Mouse (Mus musculus): ENCODE results near the gene Dok5.
A peak's percentile ranks its signal among the peaks of the same experiment; 100 is the strongest.

Dok5 gene

GRCm38 (mm10) chr2:170863201-170863600 lies 131.6 kb downstream of the Dok5 start:
- no peak for DNase-seq

DNA sequence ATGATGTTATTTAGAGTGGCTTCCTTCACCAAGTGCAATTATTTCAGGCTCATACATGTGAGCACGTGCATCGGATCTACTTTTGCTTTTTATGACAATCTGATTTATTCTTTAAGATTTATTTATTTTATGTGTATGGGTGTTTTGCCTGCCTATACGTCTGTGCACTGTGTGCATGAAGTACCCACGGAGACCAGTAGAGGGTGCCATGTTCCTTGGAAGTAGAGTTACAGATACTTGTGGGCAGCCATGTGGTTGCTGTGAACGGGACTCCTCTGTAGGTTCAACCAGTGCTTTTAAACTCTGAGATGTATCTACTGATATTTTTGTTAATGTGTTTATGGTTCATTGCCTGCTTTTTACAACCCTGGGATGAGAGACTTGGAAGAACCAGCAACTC lies 132.4 kb downstream of the Dok5 start:
- DNase-seq = peak in 1 of 2 experiments; percentile 68

DNA sequence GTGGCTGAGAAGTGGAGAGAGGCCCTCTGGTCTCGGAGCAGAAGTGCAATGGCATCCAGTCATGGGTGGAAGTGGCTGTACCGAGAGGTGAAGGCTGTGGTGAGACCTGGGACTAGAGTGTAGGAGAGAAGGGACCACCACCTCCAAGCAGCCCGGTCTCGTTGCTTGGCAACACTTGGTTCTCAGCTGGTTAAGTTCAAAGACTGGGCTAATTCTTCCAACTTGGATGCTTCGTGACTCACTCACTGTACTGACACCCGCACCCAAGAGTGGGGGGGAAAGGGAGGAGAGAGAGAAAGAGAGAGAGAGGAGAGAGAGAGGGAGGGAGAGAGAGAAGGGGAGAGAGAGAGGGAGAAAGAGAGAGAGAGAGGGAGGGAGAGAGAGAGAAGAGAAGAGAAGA lies 133.2 kb downstream of the Dok5 start:
- DNase-seq = no peak

GRCm38 (mm10) chr2:170870566-170870965 lies 139.0 kb downstream of the Dok5 start:
- DNase-seq = no peak

DNA sequence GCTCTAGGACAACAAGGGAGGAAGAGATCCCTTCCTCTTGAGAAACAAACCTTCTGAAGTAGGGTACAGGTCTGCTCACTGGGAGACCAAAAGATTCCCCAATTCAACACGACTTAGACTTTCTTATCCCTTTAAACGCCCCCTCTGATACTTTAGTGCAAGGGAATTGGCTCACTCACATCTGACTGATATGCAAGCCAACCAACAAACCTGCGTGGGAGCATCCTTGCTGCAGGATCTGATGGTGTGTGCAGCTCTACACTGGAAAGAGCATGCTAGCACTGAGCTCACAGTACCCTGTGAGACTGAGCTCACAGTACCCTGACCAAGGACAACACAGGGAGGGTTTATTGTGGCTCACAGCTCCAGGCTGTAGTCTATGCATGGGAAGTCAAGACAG lies 139.9 kb downstream of the Dok5 start:
- DNase-seq = no peak

- DNase-seq = peak; percentile 91 to 92
Measured at GRCm38 (mm10) chr2:170873382-170873781, 141.8 kb downstream of the Dok5 start.

GRCm38 (mm10) chr2:170877515-170877914 lies 145.9 kb downstream of the Dok5 start:
- DNase-seq = peak; percentile 92 to 94

GRCm38 (mm10) chr2:170877936-170878335 lies 146.3 kb downstream of the Dok5 start:
- no peak for DNase-seq

DNA sequence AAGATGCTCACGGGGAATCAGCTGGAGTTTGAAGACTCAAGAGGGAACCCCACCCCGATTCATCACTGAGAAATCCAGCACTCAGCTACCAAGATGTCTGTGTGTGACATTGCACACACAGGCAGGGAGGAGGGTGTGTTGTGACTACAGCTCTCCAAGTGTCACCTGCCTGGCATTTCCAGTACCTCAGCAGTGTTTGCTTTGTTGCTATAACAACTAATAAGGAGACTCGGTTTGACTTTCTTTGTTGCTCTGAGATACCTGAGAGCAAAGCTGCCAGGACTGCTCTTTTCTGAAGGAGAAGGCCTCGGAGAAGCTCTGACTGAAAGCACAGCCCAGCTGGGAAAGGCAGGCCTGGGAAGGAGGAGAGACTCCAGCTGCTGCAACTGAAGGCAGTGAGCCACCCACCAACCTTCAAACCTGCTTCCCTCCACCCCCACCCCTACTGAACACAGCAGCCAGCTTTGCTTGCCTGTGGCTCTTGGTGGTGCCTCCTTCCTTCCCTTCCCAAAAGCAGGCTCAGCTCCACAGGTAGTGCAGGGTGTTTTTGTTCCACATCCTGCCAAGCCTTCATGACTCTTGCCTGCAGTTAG lies 152.7 kb downstream of the Dok5 start:
- no peak for DNase-seq

- no peak for DNase-seq
Measured at GRCm38 (mm10) chr2:170887984-170888383, 156.4 kb downstream of the Dok5 start.

GRCm38 (mm10) chr2:170895096-170895495 lies 163.5 kb downstream of the Dok5 start:
- DNase-seq = no peak

DNA sequence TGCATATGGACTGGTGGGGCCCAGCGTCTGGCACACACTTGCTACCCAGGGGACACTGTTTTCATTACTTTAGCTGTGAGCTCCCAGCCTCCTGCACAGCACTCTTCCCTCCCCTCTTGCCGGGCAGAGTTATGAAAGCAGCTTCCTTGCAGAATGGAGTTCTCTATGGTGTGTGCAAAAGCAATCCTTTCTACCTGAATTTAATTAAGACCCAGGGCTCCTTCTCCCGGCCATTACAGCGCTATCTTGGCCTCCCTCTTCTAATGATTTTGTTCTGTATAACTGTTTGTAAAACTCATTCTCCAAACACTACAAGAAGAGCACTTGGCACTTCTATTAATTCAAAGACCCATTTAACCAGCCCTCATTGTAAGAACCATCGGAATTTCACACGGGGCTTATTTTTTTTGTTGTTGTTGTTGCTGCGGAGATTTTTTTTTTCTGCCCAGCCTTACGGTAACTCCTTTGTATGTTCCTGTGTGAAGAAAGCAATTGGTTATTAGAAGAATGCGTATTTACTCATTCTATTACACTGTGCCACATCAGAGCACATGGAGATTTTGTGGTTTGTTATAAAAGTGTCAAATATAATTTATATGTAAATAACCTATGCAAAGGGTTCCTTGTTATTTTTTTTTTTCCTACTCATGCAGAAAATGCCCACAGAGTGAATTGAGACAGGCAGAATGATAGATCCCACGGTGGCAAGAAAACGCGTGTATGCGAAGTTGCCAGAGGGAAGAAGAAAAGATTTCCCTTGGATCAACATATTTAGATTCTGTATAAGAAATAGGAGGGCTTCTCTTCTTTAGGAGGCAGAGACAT lies 170.8 kb downstream of the Dok5 start:
- no peak for DNase-seq

- DNase-seq = no peak
Measured at GRCm38 (mm10) chr2:170903029-170903306, 171.4 kb downstream of the Dok5 start.

- no peak for DNase-seq
Measured at GRCm38 (mm10) chr2:170903367-170903766, 171.8 kb downstream of the Dok5 start.

GRCm38 (mm10) chr2:170912589-170913223 lies 181.1 kb downstream of the Dok5 start:
- DNase-seq = peak; percentile 73 to 79

DNA sequence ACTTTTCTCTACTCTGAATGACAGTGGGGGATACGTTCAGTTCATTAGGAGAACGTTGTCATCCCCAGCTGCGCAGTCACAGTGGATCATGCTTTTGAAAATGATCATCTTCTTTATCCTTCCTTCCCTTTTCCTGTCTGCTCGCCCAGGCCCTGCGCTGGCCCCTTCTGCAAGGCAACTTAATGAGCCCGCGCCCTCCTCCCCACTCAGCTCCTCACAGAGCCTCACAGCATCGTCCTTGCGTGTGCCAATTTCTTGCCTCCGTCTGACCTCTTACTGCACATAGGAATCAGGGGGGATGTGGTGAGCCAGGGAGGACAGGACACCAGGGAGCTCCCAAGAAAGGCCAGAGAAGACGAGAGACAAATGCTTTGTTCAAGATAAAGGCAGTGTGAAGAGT lies 182.3 kb downstream of the Dok5 start:
- no peak for DNase-seq

GRCm38 (mm10) chr2:170915646-170916045 lies 184.0 kb downstream of the Dok5 start:
- no peak for DNase-seq

GRCm38 (mm10) chr2:170922260-170922659 lies 190.7 kb downstream of the Dok5 start:
- DNase-seq = no peak

- DNase-seq = no peak
Measured at GRCm38 (mm10) chr2:170924131-170924530, 192.5 kb downstream of the Dok5 start.

DNA sequence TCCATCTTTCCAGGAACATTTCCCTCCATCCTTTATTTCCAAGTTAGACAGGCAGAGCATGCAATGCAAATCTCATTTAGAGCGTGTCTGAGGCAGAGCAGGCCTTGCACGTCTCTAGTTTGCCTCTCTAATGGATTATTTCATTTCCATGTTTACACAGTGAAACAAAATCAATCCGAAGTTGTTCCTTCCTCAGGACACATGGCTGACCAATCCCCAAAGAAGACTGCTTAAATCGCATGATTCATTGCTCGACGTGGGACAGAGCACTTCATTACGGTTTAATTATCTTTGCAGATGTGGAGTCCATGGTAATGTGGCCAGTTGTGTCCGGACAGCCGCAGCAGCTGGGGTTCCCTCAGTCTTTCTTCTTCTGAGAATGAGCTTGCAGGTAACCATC lies 194.6 kb downstream of the Dok5 start:
- DNase-seq = no peak
